Mouse (Mus musculus) testis, postnatal 14 days (tissue): ENCODE results near the gene Tiam1.

Experiments
- DNase-seq: peaks from one replicate; pipeline ENCODE4 v3.0.0; 2021; ENCODE audit warnings: low spot score

Gene Tiam1

DNA sequence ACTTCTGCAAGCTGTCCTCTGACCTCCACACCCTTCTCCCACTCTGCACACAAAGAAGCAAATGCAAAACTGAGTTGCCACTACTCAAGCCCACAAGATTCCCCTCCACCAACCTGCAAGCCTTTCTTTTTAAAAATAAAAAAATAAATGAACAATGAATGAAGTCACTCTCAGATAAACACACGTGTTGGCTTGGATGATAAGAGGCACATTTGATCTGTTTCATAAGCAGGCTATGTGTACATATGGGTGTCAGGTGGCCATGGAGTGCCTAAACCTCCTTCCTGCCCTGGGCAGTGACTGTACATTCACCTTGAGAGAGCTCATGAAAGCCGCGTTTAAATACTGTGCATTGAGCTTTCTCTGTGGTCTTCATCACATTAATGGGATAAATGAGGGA lies 267.5 kb downstream of the Tiam1 start:
- DNase-seq, result no peak

DNA sequence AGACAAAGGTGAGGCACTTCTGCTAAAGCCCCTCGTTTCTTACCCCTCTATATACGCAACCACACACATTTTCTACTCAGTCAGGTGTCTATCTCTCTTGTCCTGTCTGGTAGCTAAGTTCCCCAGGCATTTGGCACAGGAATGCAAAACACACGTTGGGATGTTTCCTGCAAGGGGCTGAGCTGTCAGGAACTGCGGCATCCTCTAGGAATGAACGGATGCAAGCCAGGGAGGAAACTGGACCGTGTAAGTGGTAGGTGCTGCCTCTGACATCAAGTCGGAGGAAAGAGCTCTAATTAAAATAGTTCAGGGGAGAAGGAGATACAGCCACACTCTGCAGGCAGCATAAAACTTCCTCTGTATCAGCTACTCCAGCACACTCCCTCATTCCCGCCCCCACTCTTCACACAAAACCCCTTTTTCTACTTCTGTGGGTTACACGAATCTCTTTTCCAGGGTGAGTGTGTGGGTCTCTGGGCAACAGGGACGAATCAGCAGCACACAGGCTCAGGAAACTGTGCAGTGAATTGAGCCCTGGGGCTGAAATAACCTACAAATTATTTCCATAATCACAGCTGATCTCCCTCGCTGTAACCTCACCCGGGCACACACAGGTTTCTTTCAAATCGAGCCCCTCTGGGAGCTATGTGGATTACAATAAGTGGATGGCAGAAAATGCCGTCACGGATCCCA lies 269.4 kb downstream of the Tiam1 start:
- DNase-seq, result no peak

- DNase-seq, result no peak
Measured at GRCm38 (mm10) chr16:89872011-89872942, 271.3 kb downstream of the Tiam1 start.

DNA sequence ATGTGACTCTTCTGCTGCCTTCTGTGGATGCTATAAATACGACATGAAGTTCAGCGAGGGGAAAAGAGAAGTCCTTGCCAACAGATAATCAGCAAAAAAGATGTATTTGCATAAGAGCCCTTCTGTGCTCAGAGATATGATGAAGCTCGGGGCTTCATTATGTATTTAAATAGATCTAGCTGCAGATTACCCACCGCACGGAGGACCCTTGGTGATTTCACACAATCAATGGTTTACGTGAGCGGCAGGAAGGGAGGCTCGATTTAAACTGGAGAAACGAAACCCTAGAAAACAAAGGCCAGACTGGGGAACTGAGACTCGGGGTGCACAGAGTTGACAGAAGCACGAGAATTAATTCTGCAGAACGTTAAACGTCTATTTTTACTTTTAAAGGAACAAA lies 272.2 kb downstream of the Tiam1 start:
- DNase-seq, result no peak

GRCm38 (mm10) chr16:89870059-89870458 lies 273.5 kb downstream of the Tiam1 start:
- DNase-seq, result no peak

DNA sequence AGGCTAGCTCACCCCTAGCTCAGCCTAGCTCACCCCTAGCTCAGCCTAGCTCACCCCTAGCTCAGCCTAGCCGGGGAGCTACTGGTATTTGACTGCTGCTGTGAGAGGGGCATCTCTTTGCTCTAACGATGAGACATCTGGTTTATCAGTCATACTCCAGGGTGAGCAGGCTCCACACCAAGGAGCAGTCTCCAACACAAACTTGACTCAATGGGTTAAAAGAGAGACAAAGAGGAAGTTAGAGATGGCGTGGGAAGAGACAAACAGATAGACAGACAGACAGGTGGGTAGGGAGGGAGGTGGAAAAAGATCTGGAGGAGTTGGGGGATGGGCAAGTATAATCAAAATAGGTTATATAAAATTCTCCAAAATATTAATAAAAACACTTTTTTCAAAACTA lies 275.1 kb downstream of the Tiam1 start:
- no peak for DNase-seq

DNA sequence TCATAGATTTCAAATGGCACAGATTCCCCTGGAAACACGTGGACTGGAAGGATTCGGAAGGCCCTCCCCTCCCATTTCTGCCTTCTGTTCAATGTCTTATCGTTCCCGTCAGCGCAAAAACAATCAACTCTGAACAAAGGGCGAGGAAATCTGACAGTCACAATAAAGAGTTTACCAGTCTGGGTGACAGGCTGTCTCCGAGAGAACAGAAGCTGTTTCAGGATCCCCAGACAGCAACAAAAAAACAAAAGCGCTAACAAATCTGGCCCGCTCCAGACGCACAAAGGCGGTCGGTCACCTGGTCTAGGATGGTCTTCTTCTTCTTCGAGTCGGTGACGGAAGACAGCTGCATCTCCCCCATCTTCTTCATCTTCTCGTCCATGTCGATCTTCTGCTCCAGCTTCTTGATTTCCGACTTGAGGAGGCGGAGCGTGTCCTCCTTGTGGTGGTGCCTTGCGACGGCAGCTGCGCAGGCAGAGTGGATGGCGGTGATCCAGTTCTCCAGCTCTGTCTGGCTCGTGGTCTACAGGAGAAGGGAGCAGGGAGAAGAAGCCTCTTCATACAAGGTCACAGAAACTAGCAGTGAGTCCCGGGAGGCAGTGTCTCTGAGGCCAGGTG lies 276.2 kb downstream of the Tiam1 start:
- no peak for DNase-seq

- DNase-seq, result no peak
Measured at GRCm38 (mm10) chr16:89865136-89865535, 278.4 kb downstream of the Tiam1 start.

DNA sequence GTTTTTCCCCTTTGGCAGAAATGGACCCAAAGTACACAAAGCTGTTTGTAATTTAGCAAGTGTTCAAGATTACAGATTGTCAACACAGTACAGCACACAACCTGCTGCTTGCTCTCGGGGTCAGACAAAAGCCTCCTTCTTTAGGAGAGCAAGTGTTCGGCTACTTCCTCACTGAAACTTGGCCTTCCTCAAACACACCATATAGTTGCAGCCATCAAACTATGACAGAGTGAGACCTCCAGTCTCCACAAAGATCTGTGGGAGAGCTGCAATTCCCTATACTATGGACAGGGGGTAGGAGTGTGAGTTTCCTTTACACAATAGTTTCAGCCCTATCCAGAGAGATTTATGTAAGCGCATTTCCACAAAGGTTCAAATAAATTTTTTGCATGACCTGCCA lies 278.9 kb downstream of the Tiam1 start:
- no peak for DNase-seq

DNA sequence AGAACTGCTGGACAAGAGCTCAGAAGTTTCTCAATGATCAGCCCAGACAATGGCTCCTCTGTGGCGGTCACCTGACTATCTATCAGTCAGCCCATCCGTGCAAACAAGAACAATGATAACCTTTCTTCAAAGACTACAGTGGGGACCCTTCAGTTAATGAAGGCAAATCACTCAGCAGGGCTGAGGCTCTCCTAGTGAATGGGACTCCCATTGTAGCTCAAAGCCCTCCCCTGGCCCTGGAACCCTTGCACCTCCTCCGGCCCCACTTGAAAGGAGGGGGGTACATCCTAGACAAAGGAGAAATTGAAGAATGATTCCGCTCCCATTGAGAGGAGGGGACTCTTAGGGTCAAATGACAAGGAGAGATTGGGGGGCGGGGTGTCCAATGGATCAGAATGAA lies 280.3 kb downstream of the Tiam1 start:
- DNase-seq, result no peak

- no peak for DNase-seq
Measured at GRCm38 (mm10) chr16:89861531-89861930, 282.0 kb downstream of the Tiam1 start.

DNA sequence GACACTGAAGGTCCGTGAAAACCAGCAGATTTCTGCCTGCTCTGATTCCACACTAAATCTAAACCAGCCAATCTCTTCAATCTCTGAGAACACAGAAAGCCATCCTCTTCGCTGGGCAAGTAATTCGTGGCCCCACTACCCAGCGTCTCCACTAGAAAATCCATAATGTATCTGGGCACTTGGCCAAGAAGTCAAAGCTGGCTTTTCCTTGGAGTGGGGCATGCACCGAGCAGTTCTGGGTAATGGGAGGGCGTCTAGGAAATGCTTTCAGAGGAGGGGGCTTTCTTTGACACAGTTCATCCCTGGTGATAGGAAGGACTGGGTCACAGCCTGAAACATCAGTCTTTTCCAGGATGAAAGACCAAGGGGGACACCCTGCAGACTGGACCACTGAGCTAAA lies 282.9 kb downstream of the Tiam1 start:
- no peak for DNase-seq

- DNase-seq, result no peak
Measured at GRCm38 (mm10) chr16:89857666-89858065, 285.9 kb downstream of the Tiam1 start.

- DNase-seq, result no peak
Measured at GRCm38 (mm10) chr16:89854731-89855130, 288.8 kb downstream of the Tiam1 start.

GRCm38 (mm10) chr16:89851333-89851732 lies 292.2 kb downstream of the Tiam1 start:
- no peak for DNase-seq

DNA sequence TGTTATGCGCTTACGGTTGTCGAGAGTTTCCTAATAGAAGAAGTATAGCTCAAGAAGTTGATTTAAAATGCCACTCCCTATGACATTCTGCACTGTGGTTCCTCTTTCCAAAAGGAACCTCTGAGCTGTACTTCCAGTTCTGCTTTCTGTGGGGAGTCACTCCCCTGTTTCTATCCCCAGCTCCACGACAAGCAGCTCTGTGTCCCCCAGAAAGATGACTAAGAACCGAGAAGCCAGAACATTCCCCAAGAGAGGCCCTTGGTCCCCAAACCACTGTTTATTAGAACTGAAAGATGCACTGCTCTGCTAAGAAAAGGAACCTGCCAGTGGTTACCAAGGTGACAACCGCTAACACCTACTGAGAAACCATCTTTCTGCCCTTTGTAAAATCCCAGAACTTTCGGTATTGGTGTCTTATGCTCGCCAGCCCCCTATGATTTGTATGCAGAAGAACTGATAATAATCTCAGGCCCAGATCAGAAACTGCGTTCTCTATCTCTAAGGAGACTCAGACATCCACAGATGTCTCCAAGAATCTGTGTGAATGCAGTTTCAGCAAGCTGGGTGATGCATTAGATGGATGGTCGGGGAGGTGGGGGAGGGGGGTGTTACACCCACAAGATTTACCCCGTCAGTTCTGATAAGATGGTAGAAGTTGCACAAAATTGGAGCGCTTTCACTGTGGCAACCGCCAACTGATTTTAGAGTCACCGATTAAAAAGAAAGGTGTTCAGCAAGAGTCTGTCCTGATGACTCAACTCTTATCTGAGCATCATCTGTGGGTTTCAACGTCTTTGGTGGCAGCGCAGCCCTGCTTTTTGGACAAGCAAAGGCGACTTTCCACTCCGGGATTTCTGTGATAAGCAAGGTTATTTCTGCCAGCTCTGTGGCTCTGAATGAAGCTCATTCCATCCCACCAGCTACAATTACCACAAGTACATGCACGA lies 294.6 kb downstream of the Tiam1 start:
- no peak for DNase-seq

DNA sequence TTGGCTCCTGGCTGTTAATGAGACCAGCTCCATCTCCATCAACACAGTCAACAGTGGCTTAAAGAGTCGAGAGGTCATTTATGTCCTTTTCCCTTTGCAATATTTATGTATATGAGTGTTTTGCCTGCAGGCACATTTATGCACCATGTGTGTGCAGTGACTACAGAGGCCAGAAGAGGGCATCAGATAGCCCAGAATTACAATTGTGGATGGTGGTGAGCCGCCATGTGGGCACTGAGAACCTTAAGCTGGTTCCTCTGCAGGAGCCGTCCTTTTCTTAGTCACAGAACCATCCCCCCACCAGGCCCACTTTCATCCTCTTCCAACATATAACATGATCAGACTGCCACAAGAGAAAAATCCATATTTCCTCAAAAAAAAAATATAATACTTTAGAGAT lies 295.4 kb downstream of the Tiam1 start:
- DNase-seq, result no peak

DNA sequence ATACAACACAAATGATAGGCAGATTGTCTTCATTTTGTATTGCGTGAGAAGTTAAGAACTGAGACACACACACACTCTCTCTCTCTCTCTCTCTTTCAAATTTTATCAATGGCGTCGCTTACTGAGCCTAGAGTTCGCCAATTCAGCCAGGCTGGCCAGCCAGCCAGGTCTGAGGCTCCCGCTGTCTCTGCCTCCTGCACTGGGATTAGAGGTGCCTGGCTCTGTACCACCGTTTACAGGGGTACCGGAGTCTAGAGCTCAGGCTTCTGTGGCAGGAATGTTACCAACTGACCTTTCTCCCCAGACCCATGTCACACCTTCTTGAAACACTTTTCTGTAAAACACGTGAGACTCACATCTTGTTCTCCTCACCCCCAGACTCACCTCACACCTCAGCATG lies 298.1 kb downstream of the Tiam1 start:
- no peak for DNase-seq

DNA sequence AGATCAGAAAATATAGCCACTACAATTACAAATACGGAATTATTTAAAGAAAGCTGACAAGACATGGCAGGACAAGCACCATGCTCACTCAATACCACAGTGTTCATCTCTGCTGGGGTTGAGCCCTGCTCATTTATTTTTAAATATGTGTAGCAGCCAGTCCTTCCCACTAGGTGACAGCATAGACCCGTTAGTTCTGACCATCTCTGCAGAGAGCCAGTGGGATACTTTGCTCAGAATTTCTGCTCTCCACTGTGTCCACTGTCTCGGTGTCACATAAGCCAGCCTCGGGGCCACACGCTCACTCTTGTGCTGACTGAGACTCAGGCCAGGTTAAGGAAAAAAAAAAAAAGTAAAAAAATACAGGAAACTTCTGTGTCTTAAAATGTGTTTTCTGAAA lies 299.0 kb downstream of the Tiam1 start:
- DNase-seq, result peak; percentile 19

- DNase-seq, result no peak
Measured at GRCm38 (mm10) chr16:89841894-89842293, 301.7 kb downstream of the Tiam1 start.

GRCm38 (mm10) chr16:89840361-89840760 lies 303.2 kb downstream of the Tiam1 start:
- DNase-seq, result no peak

GRCm38 (mm10) chr16:89839829-89840228 lies 303.7 kb downstream of the Tiam1 start:
- no peak for DNase-seq
